Mouse (Mus musculus): ENCODE results near the gene Plcb3. TPM values are rescaled to one million over a fixed set of nuclear protein-coding genes. Genes with fewer than 3 reads are reported as not detected.

Plcb3 gene
- polyA plus RNA-seq, 1 experiment from 2014 or later: 55.9 TPM

DNA sequence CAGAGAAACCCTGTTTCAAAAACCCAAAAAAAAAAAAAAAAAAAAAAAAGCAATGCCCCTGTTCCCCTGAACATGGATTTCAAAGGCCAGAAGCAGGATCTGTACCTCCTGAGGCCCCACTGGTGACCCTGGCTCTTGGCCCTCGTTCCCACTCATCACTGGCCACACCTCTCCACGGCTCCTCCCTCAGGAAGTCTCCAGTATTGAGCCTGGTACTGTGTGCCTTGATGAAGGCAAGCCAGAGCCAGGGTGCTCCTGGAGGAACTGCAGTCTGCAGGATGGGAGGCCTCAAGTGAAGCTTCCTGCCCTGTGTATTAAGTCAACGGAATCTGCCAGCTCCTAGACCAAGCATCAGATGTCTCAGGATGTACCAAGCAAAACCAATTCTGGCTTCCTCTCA lies 70.1 kb downstream of the Plcb3 start:
- DNase-seq (no peak), ATAC-seq (ENCODE audit: insufficient read depth) (no peak)
- peaks cover 24% of the 10 kb centered on the region for H3K36me3 ChIP-seq (ENCODE audit: insufficient read depth)
- no peaks in the 10 kb centered on the region for H3K27me3 ChIP-seq (ENCODE audit: insufficient read depth, low read length)
- no peak overlapping the region for H3K4me2 ChIP-seq
- no peak overlapping the region for H3K9ac ChIP-seq
- no peak overlapping the region for H3K27ac ChIP-seq (ENCODE audit: low read depth)
- no peaks in the 10 kb centered on the region for H3K9me3 ChIP-seq (ENCODE audit: low read depth, low read length)
- H3K4me1 ChIP-seq (ENCODE audit: insufficient read depth): no peaks in the 10 kb centered on the region
- no peak overlapping the region for H3K4me3 ChIP-seq (ENCODE audit: low read depth, low read length)
- TF ChIP-seq CTCF (IDR thresholded peaks at IDR 0.05; ENCODE audit: low read depth): no peak
- WGBS: 71% methylated on average over 3 of the region's 3 CpGs

DNA sequence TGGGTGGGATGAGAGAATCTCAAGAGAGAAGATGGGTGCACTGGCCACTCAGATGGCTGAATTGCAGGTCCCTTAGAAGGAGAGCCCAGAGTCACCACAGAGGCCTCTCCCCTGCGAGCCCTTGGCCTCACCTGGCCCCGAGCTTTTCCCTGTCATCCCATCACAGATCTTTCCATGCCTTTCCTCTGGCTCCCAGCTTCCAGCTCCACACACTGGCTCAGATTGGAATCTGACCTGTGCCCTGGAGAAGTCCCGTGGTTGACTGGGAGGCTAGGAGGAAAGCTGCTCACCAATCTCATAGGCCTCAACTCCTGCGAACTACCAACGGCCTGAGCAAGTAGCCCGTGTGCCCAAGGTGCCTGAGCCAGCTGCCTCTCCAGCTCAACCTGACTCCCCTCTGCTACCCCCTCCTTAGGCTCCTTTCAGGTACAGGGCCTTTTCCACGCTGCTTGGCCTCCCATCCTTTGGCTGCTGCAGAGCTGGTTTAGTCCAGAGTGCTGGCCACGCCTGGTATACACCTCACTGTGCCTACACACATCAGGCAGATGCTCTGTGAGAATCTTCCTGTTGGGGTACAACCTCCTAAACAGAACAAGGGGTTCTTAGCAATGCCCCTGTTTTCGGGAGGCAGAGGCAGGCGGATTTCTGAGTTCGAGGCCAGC lies 70.6 kb downstream of the Plcb3 start:
- no peaks in the 10 kb centered on the region for H3K9me3 ChIP-seq (ENCODE audit: low read depth, low read length)
- H3K9ac ChIP-seq: no peak overlapping the region
- H3K36me3 ChIP-seq (ENCODE audit: insufficient read depth): peaks cover 24% of the 10 kb centered on the region
- H3K27me3 ChIP-seq (ENCODE audit: insufficient read depth, low read length): no peaks in the 10 kb centered on the region
- no peaks in the 10 kb centered on the region for H3K4me1 ChIP-seq (ENCODE audit: insufficient read depth)
- H3K4me3 ChIP-seq (ENCODE audit: low read depth, low read length): no peak overlapping the region
- no peak for TF ChIP-seq CTCF (IDR thresholded peaks at IDR 0.05; ENCODE audit: low read depth)
- ATAC-seq (ENCODE audit: insufficient read depth) (no peak), DNase-seq (no peak)
- H3K27ac ChIP-seq (ENCODE audit: low read depth): no peak overlapping the region
- no peak overlapping the region for H3K4me2 ChIP-seq
- WGBS: 86% methylated on average over 11 of the region's 11 CpGs

DNA sequence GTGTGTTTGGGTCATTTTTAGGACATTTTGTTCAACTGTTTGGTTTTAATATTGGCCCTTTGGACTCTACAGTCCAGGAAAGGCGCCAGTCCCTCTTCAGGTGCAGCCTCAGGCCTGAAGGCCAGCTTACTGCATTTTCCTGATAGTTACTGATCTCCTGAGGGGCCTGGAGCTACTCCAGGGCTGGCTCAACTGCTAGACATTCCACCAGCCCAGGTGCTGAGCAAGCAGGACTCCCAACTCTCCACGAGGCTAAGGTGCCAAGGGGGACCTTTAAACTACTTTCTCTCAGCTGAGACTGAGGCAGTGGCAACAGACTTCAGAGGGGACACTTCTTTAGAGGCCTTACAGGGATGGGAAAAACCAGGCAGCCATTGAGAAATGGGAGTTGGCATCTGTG lies 71.4 kb downstream of the Plcb3 start:
- H3K36me3 ChIP-seq (ENCODE audit: insufficient read depth): peaks cover 24% of the 10 kb centered on the region
- no peak for TF ChIP-seq CTCF (IDR thresholded peaks at IDR 0.05; ENCODE audit: low read depth)
- no peaks in the 10 kb centered on the region for H3K4me1 ChIP-seq (ENCODE audit: insufficient read depth)
- no peak for DNase-seq
- H3K4me2 ChIP-seq: no peak overlapping the region
- no peak for ATAC-seq (ENCODE audit: insufficient read depth)
- H3K9me3 ChIP-seq (ENCODE audit: low read depth, low read length): no peaks in the 10 kb centered on the region
- WGBS: 72% methylated on average over 2 of the region's 2 CpGs
- H3K4me3 ChIP-seq (ENCODE audit: low read depth, low read length): no peak overlapping the region
- H3K9ac ChIP-seq: no peak overlapping the region
- H3K27me3 ChIP-seq (ENCODE audit: insufficient read depth, low read length): no peaks in the 10 kb centered on the region
- no peak overlapping the region for H3K27ac ChIP-seq (ENCODE audit: low read depth)

DNA sequence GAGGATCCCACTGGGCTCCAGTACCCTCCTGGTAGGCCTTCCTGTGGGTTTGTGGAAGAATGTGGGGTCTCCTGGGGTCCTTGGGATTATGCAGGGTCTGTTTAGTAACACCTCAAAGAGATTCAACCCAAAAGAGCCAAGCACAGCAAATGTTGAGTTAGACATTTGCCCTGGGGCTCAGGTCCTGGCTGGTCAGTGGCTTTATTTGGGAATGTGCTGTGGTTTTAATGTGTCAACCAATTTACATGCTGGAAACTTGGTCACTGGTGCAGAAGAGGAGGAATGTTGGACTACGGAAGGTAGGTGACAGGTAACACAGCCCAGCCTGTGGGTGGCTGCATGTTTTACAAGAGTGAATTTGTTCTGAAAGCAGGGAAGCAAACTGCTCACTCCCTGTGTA lies 73.2 kb downstream of the Plcb3 start:
- Histone ChIP-seq H3K9ac (no peak overlapping the region), H3K9me3 (ENCODE audit: low read depth, low read length) (no peaks in the 10 kb centered on the region), H3K4me2 (no peak overlapping the region), H3K27ac (ENCODE audit: low read depth) (no peak overlapping the region), H3K36me3 (ENCODE audit: insufficient read depth) (peaks cover 24% of the 10 kb centered on the region), H3K27me3 (ENCODE audit: insufficient read depth, low read length) (no peaks in the 10 kb centered on the region), H3K4me3 (ENCODE audit: low read depth, low read length) (no peak overlapping the region), H3K4me1 (ENCODE audit: insufficient read depth) (no peaks in the 10 kb centered on the region)
- TF ChIP-seq CTCF (IDR thresholded peaks at IDR 0.05; ENCODE audit: low read depth): no peak
- ATAC-seq (ENCODE audit: insufficient read depth) (no peak), DNase-seq (no peak)
- WGBS: 94% methylated on average over 1 of the region's 1 CpGs

Small RNA genes lying within 50 kb of the gene (microRNA-seq; reads per million reads assigned to microRNA genes)
- gene Mir6990 (ENCODE audit: borderline number of aligned reads): not detected

Other genes with a start within 250 kb of the Plcb3 start
- gene Rps6ka4, start 135.8 kb downstream of the Plcb3 start, polyA plus RNA-seq (2014; fragmentation: Nextera tagmentation; extraction: Ambion mirVana): 28.6 and 29.8 TPM in 2 replicates
- 1.0 and 1.5 TPM in 2 replicates for gene Ccdc88b, start 118.3 kb downstream of the Plcb3 start, polyA plus RNA-seq (2014; fragmentation: Nextera tagmentation; extraction: Ambion mirVana)
- gene Trmt112, start 66.8 kb downstream of the Plcb3 start, polyA plus RNA-seq (2014; fragmentation: Nextera tagmentation; extraction: Ambion mirVana): 151 and 155 TPM in 2 replicates
- gene Prdx5, start 66.4 kb downstream of the Plcb3 start, polyA plus RNA-seq (2014; fragmentation: Nextera tagmentation; extraction: Ambion mirVana): 151 and 153 TPM in 2 replicates
- 3.1 and 4.2 TPM in 2 replicates for gene Esrra, start 54.7 kb downstream of the Plcb3 start, polyA plus RNA-seq (2014; fragmentation: Nextera tagmentation; extraction: Ambion mirVana)
- gene Catsperz, start 51.1 kb downstream of the Plcb3 start, polyA plus RNA-seq (2014; fragmentation: Nextera tagmentation; extraction: Ambion mirVana): 2.2 and 2.3 TPM in 2 replicates
- gene Kcnk4, start 42.0 kb downstream of the Plcb3 start, polyA plus RNA-seq (2014; fragmentation: Nextera tagmentation; extraction: Ambion mirVana): 0.17 and 0.38 TPM in 2 replicates
- 61.0 and 65.0 TPM in 2 replicates for gene Bad, start 34.6 kb downstream of the Plcb3 start, polyA plus RNA-seq (2014; fragmentation: Nextera tagmentation; extraction: Ambion mirVana)
- gene Gpr137, start 34.0 kb downstream of the Plcb3 start, polyA plus RNA-seq (2014; fragmentation: Nextera tagmentation; extraction: Ambion mirVana): 21.8 and 23.5 TPM in 2 replicates
- gene Ppp1r14b, start 1.5 kb downstream of the Plcb3 start, polyA plus RNA-seq (2014; fragmentation: Nextera tagmentation; extraction: Ambion mirVana): 218 and 224 TPM in 2 replicates
- 84.4 and 84.8 TPM in 2 replicates for gene Fkbp2, start 4.0 kb upstream of the Plcb3 start, polyA plus RNA-seq (2014; fragmentation: Nextera tagmentation; extraction: Ambion mirVana)
- 42.5 and 44.6 TPM in 2 replicates for gene Vegfb, start 11.2 kb upstream of the Plcb3 start, polyA plus RNA-seq (2014; fragmentation: Nextera tagmentation; extraction: Ambion mirVana)
- 18.6 and 22.8 TPM in 2 replicates for gene Dnajc4, start 16.1 kb upstream of the Plcb3 start, polyA plus RNA-seq (2014; fragmentation: Nextera tagmentation; extraction: Ambion mirVana)
- gene Nudt22, start 19.6 kb upstream of the Plcb3 start, polyA plus RNA-seq (2014; fragmentation: Nextera tagmentation; extraction: Ambion mirVana): 20.4 and 20.7 TPM in 2 replicates
- gene Trpt1, start 19.7 kb upstream of the Plcb3 start, polyA plus RNA-seq (2014; fragmentation: Nextera tagmentation; extraction: Ambion mirVana): 9.0 and 10.5 TPM in 2 replicates
- gene Fermt3, start 43.0 kb upstream of the Plcb3 start, polyA plus RNA-seq (2014; fragmentation: Nextera tagmentation; extraction: Ambion mirVana): 8.6 and 9.1 TPM in 2 replicates
- gene Stip1, start 63.5 kb upstream of the Plcb3 start, polyA plus RNA-seq (2014; fragmentation: Nextera tagmentation; extraction: Ambion mirVana): 250 and 255 TPM in 2 replicates
- 11.0 and 11.4 TPM in 2 replicates for gene Macrod1, start 80.3 kb upstream of the Plcb3 start, polyA plus RNA-seq (2014; fragmentation: Nextera tagmentation; extraction: Ambion mirVana)
- gene Flrt1, start 129.3 kb upstream of the Plcb3 start, polyA plus RNA-seq (2014; fragmentation: Nextera tagmentation; extraction: Ambion mirVana): 1.4 and 2.0 TPM in 2 replicates
- gene Otub1, start 229.8 kb upstream of the Plcb3 start, polyA plus RNA-seq (2014; fragmentation: Nextera tagmentation; extraction: Ambion mirVana): 206 and 221 TPM in 2 replicates
- 917 and 922 TPM in 2 replicates for gene Cox8a, start 241.1 kb upstream of the Plcb3 start, polyA plus RNA-seq (2014; fragmentation: Nextera tagmentation; extraction: Ambion mirVana)

All from lung, embryonic 14.5 days (tissue).